ENCODE assay signal across 28 mouse cellular contexts in genomic region chr9:118638642-118639210, GRCm38 (mm10). TPM values are rescaled to one million over a fixed set of nuclear protein-coding genes. Genes with fewer than 3 reads are reported as not detected.
DNase-seq lines count a peak whose midpoint lies in the region; ATAC-seq and TF ChIP-seq lines count a peak whose summit lies in the region.
"Had no signal": no experiment of that assay in that cellular context is flagged by ENCODE, and none has a peak within 500 bp of the region (broad histone marks: within the 10 kb centered on the region; RNA-seq: fewer than 3 reads in every experiment).

No protein-coding gene starts in this region.

- TF ChIP-seq CTCF in intestine, postnatal 0 days (IDR thresholded peaks at IDR 0.05; ENCODE audit: low read depth) = no peak

- WGBS in intestine, embryonic 16.5 days = 77% methylated on average over 5 of the region's 5 CpGs
- WGBS in intestine, embryonic 15.5 days = 71% methylated on average over 5 of the region's 5 CpGs
- 45% methylated on average over 5 of the region's 5 CpGs for WGBS in intestine, postnatal 0 days
- 90% methylated on average over 5 of the region's 5 CpGs for WGBS in forebrain, embryonic 14.5 days

- no peak for DNase-seq in c-Kit-positive CD71-positive TER-119-positive erythroid progenitor cells, embryonic 14.5 days (ENCODE audit: low spot score)
- no peak for DNase-seq in cerebellum, adult 9-11 months
- DNase-seq in forebrain, embryonic 14.5 days (ENCODE audit: low spot score) = no peak
- DNase-seq: adrenal gland, adult 8-10 months; adrenal gland, postnatal 14 days; adrenal gland, postnatal 36 days; cerebellum, adult 11 months; cerebellum, adult 18-20 months; cerebellum, adult 8-10 months; cerebellum, postnatal 10 days; cerebellum, postnatal 25 days; embryo, embryonic 11 days; forebrain, postnatal 0 days had no signal

- no peak overlapping the region for H3K4me3 ChIP-seq in intestine, embryonic 16.5 days (ENCODE audit: low read length)
- H3K4me3 ChIP-seq in intestine, embryonic 15.5 days (replicated peaks) = no peak overlapping the region
- H3K4me3 ChIP-seq in intestine, postnatal 0 days (ENCODE audit: low read depth, low read length) = no peak overlapping the region
- no peak overlapping the region for H3K4me3 ChIP-seq in forebrain, embryonic 14.5 days (ENCODE audit: low read depth, low read length)
- H3K4me3 ChIP-seq: embryonic facial prominence, embryonic 13.5 days; embryonic facial prominence, embryonic 15.5 days; erythroblast, embryonic 14.5 days; forebrain, embryonic 10.5 days; forebrain, embryonic 12.5 days; forebrain, embryonic 15.5 days had no signal

- ATAC-seq in intestine, embryonic 16.5 days = peak; percentile 58
- ATAC-seq in intestine, embryonic 15.5 days = no peak
- ATAC-seq in common myeloid progenitor, adult 5-6 weeks (replicated peaks; ENCODE audit: low read depth, poor library complexity, severe bottlenecking) = peak; percentile 62
- peak; percentile 74 for ATAC-seq in intestine, postnatal 0 days
- ATAC-seq in megakaryocyte progenitor cell, adult 5-6 weeks (replicated peaks; ENCODE audit: poor library complexity) = peak; percentile 64
- ATAC-seq in forebrain, embryonic 14.5 days = no peak
- ATAC-seq: activated CD4-positive, CD25-positive, alpha-beta regulatory T cell, adult 4 months; forebrain, embryonic 15.5 days; forebrain, postnatal 0 days; Patski had no signal

- H3K27ac ChIP-seq in intestine, embryonic 16.5 days (ENCODE audit: low read length) = no peak overlapping the region
- H3K27ac ChIP-seq in intestine, embryonic 15.5 days = no peak overlapping the region
- no peak overlapping the region for H3K27ac ChIP-seq in intestine, postnatal 0 days (ENCODE audit: low read depth, low read length)
- H3K27ac ChIP-seq in forebrain, embryonic 14.5 days (ENCODE audit: low read depth, low read length) = no peak overlapping the region
- H3K27ac ChIP-seq: embryonic facial prominence, embryonic 13.5 days; embryonic facial prominence, embryonic 15.5 days; forebrain, embryonic 10.5 days; forebrain, embryonic 12.5 days; forebrain, embryonic 15.5 days had no signal

- no peak overlapping the region for H3K4me2 ChIP-seq in intestine, embryonic 16.5 days (ENCODE audit: low read depth, low read length)
- no peak overlapping the region for H3K4me2 ChIP-seq in intestine, embryonic 15.5 days (replicated peaks)
- H3K4me2 ChIP-seq in intestine, postnatal 0 days (replicated peaks; ENCODE audit: low read depth) = no peak overlapping the region
- no peak overlapping the region for H3K4me2 ChIP-seq in forebrain, embryonic 14.5 days (ENCODE audit: low read length)
- H3K4me2 ChIP-seq: embryonic facial prominence, embryonic 13.5 days; embryonic facial prominence, embryonic 15.5 days; forebrain, embryonic 12.5 days; forebrain, embryonic 15.5 days had no signal

- no peaks in the 10 kb centered on the region for H3K4me1 ChIP-seq in intestine, embryonic 16.5 days (ENCODE audit: control insufficient read depth, insufficient read depth, low read length)
- H3K4me1 ChIP-seq in intestine, embryonic 15.5 days (replicated peaks) = no peaks in the 10 kb centered on the region
- no peaks in the 10 kb centered on the region for H3K4me1 ChIP-seq in intestine, postnatal 0 days (replicated peaks; ENCODE audit: control insufficient read depth, insufficient read depth, low read length)
- no peaks in the 10 kb centered on the region for H3K4me1 ChIP-seq in forebrain, embryonic 14.5 days (ENCODE audit: control insufficient read depth, insufficient read depth, low read length)
- H3K4me1 ChIP-seq: forebrain, embryonic 10.5 days; forebrain, embryonic 12.5 days; forebrain, embryonic 15.5 days had no signal

- H3K36me3 ChIP-seq in intestine, embryonic 16.5 days (ENCODE audit: control insufficient read depth, insufficient read depth, low read length) = peaks cover 6% of the 10 kb centered on the region
- H3K36me3 ChIP-seq in intestine, embryonic 15.5 days = 0 out of 2 replicates have a peak, but pooled peaks cover 9% of the 10 kb centered on the region
- peaks cover 18% of the 10 kb centered on the region for H3K36me3 ChIP-seq in intestine, postnatal 0 days (ENCODE audit: control insufficient read depth, insufficient read depth)
- H3K36me3 ChIP-seq in forebrain, embryonic 14.5 days (ENCODE audit: control insufficient read depth, insufficient read depth, low read length) = no peaks in the 10 kb centered on the region
- H3K36me3 ChIP-seq: forebrain, embryonic 12.5 days; forebrain, embryonic 15.5 days; G1E had no signal

- no peaks in the 10 kb centered on the region for H3K27me3 ChIP-seq in intestine, embryonic 16.5 days (replicated peaks; ENCODE audit: control insufficient read depth, insufficient read depth, low read length)
- H3K27me3 ChIP-seq in intestine, embryonic 15.5 days (replicated peaks) = no peaks in the 10 kb centered on the region
- H3K27me3 ChIP-seq in intestine, postnatal 0 days (replicated peaks; ENCODE audit: control insufficient read depth, insufficient read depth, low read length) = no peaks in the 10 kb centered on the region
- H3K27me3 ChIP-seq in forebrain, embryonic 14.5 days (replicated peaks; ENCODE audit: control insufficient read depth, insufficient read depth, low read length) = no peaks in the 10 kb centered on the region
- H3K27me3 ChIP-seq: embryonic facial prominence, embryonic 13.5 days; embryonic facial prominence, embryonic 15.5 days; forebrain, embryonic 12.5 days; forebrain, embryonic 15.5 days; Patski had no signal

- H3K9me3 ChIP-seq in intestine, embryonic 16.5 days (ENCODE audit: control insufficient read depth, low read length) = no peaks in the 10 kb centered on the region
- no peaks in the 10 kb centered on the region for H3K9me3 ChIP-seq in intestine, embryonic 15.5 days
- no peaks in the 10 kb centered on the region for H3K9me3 ChIP-seq in intestine, postnatal 0 days (ENCODE audit: control insufficient read depth)
- 0 out of 2 replicates have a peak, but pooled peaks cover 3% of the 10 kb centered on the region for H3K9me3 ChIP-seq in forebrain, embryonic 14.5 days (replicated peaks; ENCODE audit: control insufficient read depth, low read length)
- H3K9me3 ChIP-seq: embryonic facial prominence, embryonic 13.5 days; embryonic facial prominence, embryonic 15.5 days; forebrain, embryonic 12.5 days; forebrain, embryonic 15.5 days had no signal

- H3K9ac ChIP-seq in intestine, embryonic 16.5 days (ENCODE audit: low read depth, low read length) = no peak overlapping the region
- H3K9ac ChIP-seq in intestine, embryonic 15.5 days = no peak overlapping the region
- H3K9ac ChIP-seq in intestine, postnatal 0 days (ENCODE audit: low read depth, low read length) = no peak overlapping the region
- H3K9ac ChIP-seq in forebrain, embryonic 14.5 days (ENCODE audit: low read length) = no peak overlapping the region
- H3K9ac ChIP-seq: embryonic facial prominence, embryonic 13.5 days; embryonic facial prominence, embryonic 15.5 days; forebrain, embryonic 12.5 days; forebrain, embryonic 15.5 days; forebrain, postnatal 0 days had no signal

RNA-seq across cellular contexts. Expression of gene Itga9, which starts 32.2 kb away (rescaled TPM):
- polyA plus RNA-seq in intestine, embryonic 16.5 days (2015; fragmentation: Nextera tagmentation; extraction: Ambion mirVana) = 3.5 and 3.7 TPM in 2 replicates
- 12.2 and 13.1 TPM in 2 replicates for polyA plus RNA-seq in intestine, embryonic 15.5 days (2015; fragmentation: Nextera tagmentation; extraction: Ambion mirVana)
- 3.0 and 7.0 TPM in 2 replicates for total RNA-seq in common myeloid progenitor, adult 5-6 weeks (2017)
- 5.9 and 6.2 TPM in 2 replicates for polyA plus RNA-seq in intestine, postnatal 0 days (2015; fragmentation: Nextera tagmentation; extraction: Ambion mirVana)
- 0.32 and 0.66 TPM in 2 replicates for total RNA-seq in megakaryocyte progenitor cell, adult 5-6 weeks (2015)
- 0.08 and 0.71 TPM in 2 replicates for total RNA-seq in megakaryocyte progenitor cell, adult 5-6 weeks (2017)
- 0.85 and 0.88 TPM in 2 replicates for polyA plus RNA-seq in forebrain, embryonic 14.5 days (2014; fragmentation: Nextera tagmentation; extraction: Ambion mirVana)
- polyA plus RNA-seq: C2C12, G1E had no signal

Comparison
In these comparisons a context has a peak if more than half of its experiments do, and no peak if none do; other contexts are left out.
1. ATAC-seq: peak in intestine, embryonic 16.5 days (single experiment), common myeloid progenitor, adult 5-6 weeks (single experiment), intestine, postnatal 0 days (single experiment) and megakaryocyte progenitor cell, adult 5-6 weeks (single experiment); none in intestine, embryonic 15.5 days (single experiment) and forebrain, embryonic 14.5 days (single experiment).